Comparison of ENCODE assay signal across 11 mouse cellular contexts in genomic region chr19:55746241-55746640, GRCm38 (mm10). TPM values are rescaled to one million over a fixed set of nuclear protein-coding genes. Genes with fewer than 3 reads are reported as not detected.
DNase-seq lines count a peak whose midpoint lies in the region; ATAC-seq and TF ChIP-seq lines count a peak whose summit lies in the region.
"Had no signal": no experiment of that assay in that cellular context is flagged by ENCODE, and none has a peak within 500 bp of the region (broad histone marks: within the 10 kb centered on the region; RNA-seq: fewer than 3 reads in every experiment).

No protein-coding gene starts in this region.

- TF ChIP-seq CTCF in midbrain, postnatal 0 days (IDR thresholded peaks at IDR 0.05): no peak

- no peaks in the 10 kb centered on the region for H3K27me3 ChIP-seq in kidney, embryonic 15.5 days
- H3K27me3 ChIP-seq in embryonic facial prominence, embryonic 15.5 days: no peaks in the 10 kb centered on the region
- peaks cover 37% of the 10 kb centered on the region for H3K27me3 ChIP-seq in hindbrain, embryonic 15.5 days
- H3K27me3 ChIP-seq in midbrain, postnatal 0 days (ENCODE audit: insufficient read depth, low read length): no peaks in the 10 kb centered on the region

- peaks cover 69% of the 10 kb centered on the region for H3K4me1 ChIP-seq in kidney, embryonic 15.5 days
- peaks cover 61% of the 10 kb centered on the region for H3K4me1 ChIP-seq in embryonic facial prominence, embryonic 15.5 days
- H3K4me1 ChIP-seq in hindbrain, embryonic 15.5 days (replicated peaks): peaks cover 69% of the 10 kb centered on the region
- 0 out of 2 replicates have a peak, but pooled peaks cover 2% of the 10 kb centered on the region for H3K4me1 ChIP-seq in midbrain, postnatal 0 days (ENCODE audit: insufficient read depth, low read length)

- H3K4me3 ChIP-seq in kidney, embryonic 15.5 days (replicated peaks): no peak overlapping the region
- peak overlapping the region; percentile 13 for H3K4me3 ChIP-seq in embryonic facial prominence, embryonic 15.5 days (replicated peaks)
- H3K4me3 ChIP-seq in hindbrain, embryonic 15.5 days: no peak overlapping the region
- H3K4me3 ChIP-seq in midbrain, postnatal 0 days (ENCODE audit: low read depth, low read length): peak overlapping the region; percentile 66

- intact Hi-C loops in left cerebral cortex, postnatal 14 days (cut with DNase I): loop anchor here (5.0 kb wide), 1 partner anchor 151 kb away; no protein-coding TSS in a partner anchor

- H3K9ac ChIP-seq in kidney, embryonic 15.5 days: no peak overlapping the region
- no peak overlapping the region for H3K9ac ChIP-seq in embryonic facial prominence, embryonic 15.5 days
- no peak overlapping the region for H3K9ac ChIP-seq in hindbrain, embryonic 15.5 days
- peak overlapping the region; percentile 56 for H3K9ac ChIP-seq in midbrain, postnatal 0 days (replicated peaks; ENCODE audit: low read length, poor library complexity, severe bottlenecking)

- H3K9me3 ChIP-seq in kidney, embryonic 15.5 days (replicated peaks): no peaks in the 10 kb centered on the region
- no peaks in the 10 kb centered on the region for H3K9me3 ChIP-seq in embryonic facial prominence, embryonic 15.5 days (replicated peaks)
- H3K9me3 ChIP-seq in hindbrain, embryonic 15.5 days: no peaks in the 10 kb centered on the region
- H3K9me3 ChIP-seq in midbrain, postnatal 0 days (ENCODE audit: low read length): no peaks in the 10 kb centered on the region

- no peak overlapping the region for H3K27ac ChIP-seq in kidney, embryonic 15.5 days
- H3K27ac ChIP-seq in embryonic facial prominence, embryonic 15.5 days (replicated peaks): 0 out of 2 replicates have a peak overlapping the region, but pooled peaks have one; percentile 9
- no peak overlapping the region for H3K27ac ChIP-seq in hindbrain, embryonic 15.5 days (replicated peaks)
- peak overlapping the region; percentile 83 for H3K27ac ChIP-seq in midbrain, postnatal 0 days (ENCODE audit: low read depth, low read length)

- ATAC-seq in kidney, embryonic 15.5 days (replicated peaks; ENCODE audit: low FRiP score): no peak
- ATAC-seq in embryonic facial prominence, embryonic 15.5 days (ENCODE audit: insufficient number of reproducible peaks, low FRiP score, low TSS enrichment, low read depth): no peak
- ATAC-seq in hindbrain, embryonic 15.5 days (ENCODE audit: low FRiP score, low read depth): no peak
- no peak for ATAC-seq in midbrain, postnatal 0 days (ENCODE audit: low FRiP score)
- ATAC-seq: intestine, embryonic 16.5 days had no signal

- 19% methylated on average over 5 of the region's 5 CpGs for WGBS in kidney, embryonic 15.5 days
- WGBS in embryonic facial prominence, embryonic 15.5 days: 20% methylated on average over 5 of the region's 5 CpGs
- 12% methylated on average over 5 of the region's 5 CpGs for WGBS in hindbrain, embryonic 15.5 days
- 20% methylated on average over 5 of the region's 5 CpGs for WGBS in midbrain, postnatal 0 days

- no peaks in the 10 kb centered on the region for H3K36me3 ChIP-seq in kidney, embryonic 15.5 days
- no peaks in the 10 kb centered on the region for H3K36me3 ChIP-seq in embryonic facial prominence, embryonic 15.5 days
- no peaks in the 10 kb centered on the region for H3K36me3 ChIP-seq in hindbrain, embryonic 15.5 days
- no peaks in the 10 kb centered on the region for H3K36me3 ChIP-seq in midbrain, postnatal 0 days (ENCODE audit: insufficient read depth, low read length)

- peak overlapping the region; percentile 23; the same call in 1 of the 2 replicates for H3K4me2 ChIP-seq in kidney, embryonic 15.5 days
- H3K4me2 ChIP-seq in embryonic facial prominence, embryonic 15.5 days (replicated peaks): peak overlapping the region; percentile 40
- peak overlapping the region; percentile 13; the same call in 1 of the 2 replicates for H3K4me2 ChIP-seq in hindbrain, embryonic 15.5 days
- peak overlapping the region; percentile 58 for H3K4me2 ChIP-seq in midbrain, postnatal 0 days (ENCODE audit: low read depth, low read length, poor library complexity, severe bottlenecking)

- DNase-seq in kidney, postnatal 14 days: no peak
- DNase-seq in midbrain, postnatal 0 days (ENCODE audit: low spot score): no peak
- no peak for DNase-seq in thymus, postnatal 0 days (ENCODE audit: low spot score)
- no peak for DNase-seq in left cerebral cortex, postnatal 14 days (ENCODE audit: low spot score in 2 of 2)
- DNase-seq in right cerebral cortex, postnatal 25 days: no peak
- DNase-seq: cerebellum, adult 2 months; lung, postnatal 4 days had no signal

RNA-seq across cellular contexts. Expression of gene Tcf7l2, which starts 4.6 kb away (rescaled TPM):
- 61.3 and 61.7 TPM in 2 replicates for polyA plus RNA-seq in kidney, embryonic 15.5 days (2015; fragmentation: Nextera tagmentation; extraction: Ambion mirVana)
- polyA plus RNA-seq in embryonic facial prominence, embryonic 15.5 days (2015; fragmentation: Nextera tagmentation; extraction: Ambion mirVana): 101 and 108 TPM in 2 replicates
- 31.9 and 97.2 TPM in 2 replicates for polyA plus RNA-seq in hindbrain, embryonic 15.5 days (2015; fragmentation: Nextera tagmentation; extraction: Ambion mirVana)
- total RNA-seq in midbrain, postnatal 0 days (2014; rRNA removed): 67.2 and 86.1 TPM in 2 replicates
- 763 and 861 TPM in 2 replicates for polyA plus RNA-seq in midbrain, postnatal 0 days (2015; fragmentation: Nextera tagmentation; extraction: Ambion mirVana)
- 12.8 and 14.1 TPM in 2 replicates for polyA plus RNA-seq in thymus, postnatal 0 days (2015; fragmentation: Nextera tagmentation; extraction: Ambion mirVana)
- total RNA-seq in left cerebral cortex, postnatal 14 days (2021): 10 to 100 TPM; 12.4 to 13.6 TPM

Comparison
In these comparisons a context has a peak if more than half of its experiments do, and no peak if none do; other contexts are left out.
1. H3K27ac ChIP-seq: peak in embryonic facial prominence, embryonic 15.5 days (single experiment) and midbrain, postnatal 0 days (single experiment); none in kidney, embryonic 15.5 days (single experiment) and hindbrain, embryonic 15.5 days (single experiment).
2. H3K4me3 ChIP-seq: peak in embryonic facial prominence, embryonic 15.5 days (single experiment) and midbrain, postnatal 0 days (single experiment); none in kidney, embryonic 15.5 days (single experiment) and hindbrain, embryonic 15.5 days (single experiment).
3. Peak in every context shown above with its lines, with median percentiles within 50 percentile points of each other: H3K4me2 ChIP-seq.